Mouse (Mus musculus): ENCODE results near the gene Mtx2.

The Mtx2 gene

DNA sequence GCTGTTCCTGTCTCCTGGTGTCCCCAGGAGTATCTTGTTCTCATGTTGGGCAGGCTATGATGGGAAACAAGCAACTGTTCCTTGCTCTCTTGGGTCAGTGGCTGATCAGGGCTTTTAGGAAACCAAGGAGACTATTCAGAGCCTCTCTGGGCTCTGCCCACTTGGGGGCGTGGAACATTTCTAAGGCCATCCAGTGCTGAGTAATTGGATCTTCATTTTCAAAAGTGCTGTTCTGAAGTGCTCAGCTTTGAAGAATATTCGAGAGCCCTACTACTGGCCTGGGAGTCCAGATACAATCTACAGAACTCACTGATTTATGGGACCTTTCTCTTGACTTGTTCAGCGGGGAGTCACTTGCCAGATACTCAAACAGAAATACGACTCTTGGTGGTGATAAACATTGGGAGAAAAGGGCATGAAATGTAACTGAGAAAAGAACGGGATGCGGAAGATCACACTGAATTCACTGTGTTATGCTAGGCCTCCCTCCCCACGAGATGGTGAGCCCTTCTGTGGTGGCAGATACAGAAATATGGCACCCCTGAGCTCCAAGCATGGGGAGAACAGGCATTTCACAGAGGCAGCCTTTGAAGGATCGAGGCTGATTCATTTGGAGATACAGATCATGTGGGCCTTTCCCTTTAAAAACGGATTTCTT, 92.4 kb downstream of the Mtx2 start:
- DNase-seq (ENCODE audit: low read depth), result no peak

DNA sequence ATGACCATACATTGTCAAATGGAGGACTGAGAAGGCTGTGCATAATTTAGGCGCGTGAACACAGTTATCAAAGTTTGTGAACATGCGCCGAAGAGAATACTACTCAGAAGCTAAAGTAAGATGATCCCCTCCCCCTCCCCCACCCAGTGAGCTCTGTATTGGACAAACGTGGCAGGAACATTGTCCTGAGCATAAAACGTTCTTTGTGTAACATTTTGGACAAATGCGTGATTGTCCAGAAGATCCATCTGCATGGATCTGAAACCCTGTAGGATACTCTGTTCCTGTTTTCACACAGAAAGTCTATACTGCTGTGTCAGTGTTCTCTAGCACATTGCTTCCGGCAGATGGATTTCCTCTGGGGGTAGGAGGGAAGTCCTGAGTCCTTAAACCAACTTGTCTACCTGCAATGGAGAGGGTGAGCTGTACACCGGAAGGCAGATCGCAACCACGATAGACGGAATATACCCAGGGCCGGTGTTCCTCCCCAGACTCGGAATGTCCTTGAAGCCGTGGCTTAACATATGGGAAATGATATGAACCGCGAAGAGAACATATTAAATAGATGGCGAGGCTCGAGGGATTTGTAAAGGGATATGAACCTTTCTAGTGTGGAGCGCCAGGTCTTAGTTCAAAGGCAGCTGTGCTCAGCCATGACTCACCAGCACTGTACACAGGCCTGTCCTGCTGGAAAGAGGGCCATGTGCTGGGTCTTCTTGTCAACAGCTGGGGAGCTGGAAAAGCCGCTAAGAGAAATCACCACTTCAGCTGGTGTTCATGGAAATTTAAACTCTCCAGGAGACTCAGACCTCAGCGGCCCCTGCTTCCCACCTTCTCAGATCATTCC, 100.6 kb downstream of the Mtx2 start:
- DNase-seq (ENCODE audit: low read depth), result peak; percentile 2

Data from naive thymus-derived CD4-positive, alpha-beta T cell, adult 2 months (primary cell).